Mouse (Mus musculus): ENCODE measurements around the gene Txndc16.

Txndc16 gene

DNA sequence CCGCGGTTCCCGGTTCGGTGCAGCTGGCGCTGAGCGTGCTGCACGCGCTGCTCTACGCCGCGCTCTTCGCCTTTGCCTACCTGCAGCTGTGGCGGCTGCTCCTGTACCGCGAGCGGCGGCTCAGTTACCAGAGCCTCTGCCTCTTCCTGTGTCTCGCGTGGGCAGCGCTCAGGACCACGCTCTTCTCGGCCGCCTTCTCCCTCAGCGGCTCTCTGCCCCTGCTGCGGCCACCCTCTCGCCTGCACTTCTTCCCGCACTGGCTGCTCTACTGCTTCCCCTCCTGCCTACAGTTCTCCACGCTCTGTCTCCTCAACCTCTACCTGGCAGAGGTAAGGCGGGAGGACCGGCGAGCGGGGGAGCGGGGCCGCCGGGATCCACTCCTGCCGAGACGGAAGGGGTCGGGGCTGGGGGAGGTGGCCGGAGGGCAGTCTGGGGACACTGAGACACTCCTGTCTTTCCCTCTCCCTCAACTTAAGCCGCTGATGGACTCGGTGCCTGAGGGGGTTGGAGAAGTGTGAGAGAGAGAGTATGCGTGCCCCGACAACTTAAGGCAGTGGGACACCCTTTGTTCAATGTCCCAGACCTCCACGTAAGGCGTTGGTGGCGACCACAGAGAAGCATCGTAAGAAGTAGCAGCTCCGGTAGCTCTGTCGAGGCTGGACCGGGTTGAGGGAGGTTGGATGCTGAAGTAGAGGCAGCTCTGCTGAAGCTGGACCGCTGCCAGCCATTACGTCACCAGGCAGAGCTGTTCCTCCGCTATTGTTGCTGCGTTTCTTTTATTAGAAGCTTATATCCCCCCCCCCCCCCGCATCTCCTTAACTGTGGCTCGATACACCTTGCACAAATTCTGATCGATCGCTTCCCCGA lies at the start of gene Txndc16:
Gene Txndc16, minus strand, starts transcription at position 239 of the 867 bp plus-strand sequence.
- peak; percentile 96 to 97 for DNase-seq

DNA sequence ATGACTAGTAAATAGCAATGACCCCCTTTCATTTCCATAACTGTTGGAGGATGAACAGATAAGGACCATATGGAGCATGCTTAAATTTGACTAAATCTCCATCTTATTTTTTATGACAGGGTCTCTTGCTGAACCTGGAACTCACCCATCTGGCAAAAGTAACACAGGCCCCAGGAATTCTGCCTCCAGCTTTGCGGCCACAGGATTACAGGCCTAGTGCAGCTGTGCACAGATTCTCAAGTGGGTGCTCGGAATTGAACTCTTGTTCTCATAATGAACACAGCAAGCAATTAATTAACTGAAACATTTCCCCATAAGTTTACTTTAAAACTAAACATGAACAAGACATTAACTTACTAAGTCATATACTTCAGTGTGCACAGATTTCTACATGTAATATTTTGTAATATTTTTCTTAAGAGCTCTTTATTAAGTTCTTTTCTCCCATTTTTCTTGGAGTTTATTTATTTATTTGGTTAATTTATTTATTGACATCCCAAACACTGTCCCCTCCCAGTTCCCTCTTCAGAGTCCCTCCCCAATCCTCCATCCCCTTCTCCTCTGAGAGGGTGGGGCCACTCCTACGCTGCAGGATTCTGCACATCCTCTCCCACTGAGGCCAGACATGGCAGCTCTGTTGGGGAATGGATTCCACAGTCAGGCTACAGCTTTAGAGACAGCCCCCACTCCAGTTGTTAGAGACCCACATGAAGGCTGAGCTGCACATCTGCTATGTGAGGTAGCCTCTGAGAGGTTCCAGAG lies 43.9 kb upstream of the Txndc16 start:
- DNase-seq = no peak

DNA sequence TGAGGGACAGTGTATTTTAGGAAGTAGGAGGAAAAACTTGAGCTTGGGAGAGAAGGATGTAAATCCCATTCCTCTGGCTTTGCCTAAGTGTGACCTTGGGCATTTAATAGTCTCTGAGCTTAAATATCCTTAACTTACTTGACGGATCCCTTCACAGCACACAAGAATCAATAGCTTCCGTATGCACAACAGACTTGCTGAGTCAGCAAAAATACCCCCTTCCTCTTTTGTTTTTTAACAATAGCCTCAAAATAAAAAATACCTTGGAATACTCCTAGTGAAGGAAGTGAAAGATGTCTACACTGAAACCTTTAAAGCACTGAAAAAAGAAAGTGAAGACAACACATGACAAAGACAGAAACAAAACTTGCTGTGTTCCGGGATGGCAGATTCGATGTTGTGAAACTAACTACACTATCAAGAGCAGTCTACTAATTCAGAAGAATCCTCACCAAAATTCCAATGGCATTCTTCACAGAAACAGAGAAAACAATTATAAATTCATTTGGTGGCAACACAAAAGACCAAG lies 31.5 kb upstream of the Txndc16 start:
- DNase-seq = no peak

DNA sequence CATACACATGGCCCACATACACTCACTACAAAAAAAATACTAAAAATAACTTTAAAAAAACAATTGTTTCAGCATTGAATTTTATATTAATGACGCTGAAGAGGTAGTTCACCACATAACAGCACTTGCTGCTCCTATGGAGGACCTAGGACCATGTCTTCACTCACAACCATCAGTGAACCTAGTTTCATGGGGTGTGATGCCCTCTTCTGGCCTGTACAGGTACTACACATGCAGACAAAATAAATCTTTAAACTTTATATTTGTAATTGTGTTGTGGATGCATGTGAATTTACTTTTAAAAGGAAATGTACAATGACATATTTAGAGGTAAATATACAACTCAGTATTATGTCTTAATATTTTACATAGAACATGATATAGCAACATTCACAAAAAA lies 21.5 kb upstream of the Txndc16 start:
- peak; percentile 13 to 23 for DNase-seq

DNA sequence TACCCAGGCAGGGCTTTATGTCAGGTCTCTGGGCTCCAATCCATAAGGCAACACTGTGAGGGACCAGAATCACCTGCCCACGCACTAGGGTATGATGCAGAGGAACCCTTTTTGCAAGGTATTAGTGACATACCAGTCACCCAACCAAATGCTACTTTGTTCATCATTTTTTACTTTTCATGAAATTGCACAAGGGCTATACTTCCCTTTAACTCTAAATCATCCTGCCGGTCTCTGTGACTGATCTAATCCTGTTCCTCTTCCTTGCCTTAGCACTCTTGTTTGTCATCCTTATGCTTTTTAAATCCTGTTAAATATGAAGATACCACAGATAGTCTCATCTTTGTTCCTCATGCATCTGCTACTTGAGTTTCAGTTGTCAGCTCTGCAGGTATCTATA lies 18.9 kb upstream of the Txndc16 start:
- DNase-seq = no peak

DNA sequence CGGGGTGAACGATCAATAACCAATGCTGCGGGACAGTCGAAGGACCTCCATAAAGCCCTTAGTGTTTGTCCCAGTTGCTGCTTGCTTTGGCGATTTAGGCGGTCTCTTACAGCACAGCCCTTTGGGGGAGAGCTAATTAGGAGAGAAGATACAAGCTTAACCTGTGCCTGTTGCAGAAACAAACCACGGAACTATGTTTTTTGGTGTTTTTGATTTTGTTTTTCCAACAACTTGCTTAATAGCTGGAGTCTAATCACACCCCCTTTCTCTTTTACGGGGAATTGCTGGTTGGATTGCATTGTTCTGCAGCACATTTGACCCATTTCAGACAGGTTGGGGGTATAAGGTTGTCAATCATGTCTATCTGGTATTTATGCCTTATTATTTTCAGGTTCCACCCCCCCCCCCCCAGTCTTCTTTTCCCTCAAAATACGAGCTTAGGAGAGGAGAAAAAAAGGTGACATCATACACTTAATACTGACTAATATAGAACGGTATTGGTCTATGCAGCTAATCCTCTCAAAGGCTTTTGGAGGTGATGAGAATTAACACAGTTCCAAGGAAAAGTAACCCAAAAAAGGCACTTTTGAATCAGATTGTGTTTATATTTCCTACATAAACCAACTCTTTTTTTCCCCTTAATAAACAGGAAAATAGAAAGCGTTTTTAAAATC lies 966 bp upstream of the Txndc16 start:
- no peak for DNase-seq

DNA sequence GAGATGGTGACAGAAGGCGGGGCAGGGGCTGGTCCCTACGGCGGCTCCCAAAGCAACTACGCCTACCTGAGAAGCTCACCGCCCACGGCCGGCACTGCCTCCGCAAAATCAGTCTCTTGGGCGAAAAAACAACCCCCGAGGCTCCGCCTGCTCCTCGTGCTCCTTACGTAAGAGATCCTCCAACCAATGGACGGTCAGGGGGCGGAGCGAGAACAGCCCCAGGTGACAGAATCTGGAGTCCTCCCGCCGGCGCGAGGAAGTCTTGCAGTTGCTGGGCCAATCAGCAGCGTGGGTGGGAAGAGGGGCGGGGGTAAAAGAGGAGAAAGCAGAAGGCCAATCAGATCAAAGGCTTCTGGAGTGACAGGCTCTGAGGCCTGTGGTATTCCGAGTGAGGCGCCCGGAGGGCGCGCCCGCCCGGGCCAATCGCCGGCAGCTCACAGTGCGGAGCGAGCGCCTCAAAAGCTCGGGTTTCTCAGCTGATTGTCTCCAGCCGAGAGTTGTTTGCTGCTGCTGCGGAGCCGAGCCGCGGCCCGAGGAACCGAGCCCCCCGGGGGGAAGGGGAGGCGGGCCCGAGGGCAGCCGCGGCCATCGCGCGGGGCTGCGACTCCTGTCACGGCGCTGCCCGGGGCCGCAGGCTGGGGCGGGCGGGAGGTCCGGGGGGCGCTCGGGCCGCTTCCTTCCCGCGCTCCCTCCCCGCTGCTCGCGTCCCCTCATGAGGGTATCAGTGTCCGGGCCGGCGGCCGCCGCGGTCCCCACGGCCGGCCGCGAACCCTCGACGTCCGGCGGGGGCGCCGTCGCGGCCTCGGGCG lies 643 bp downstream of the Txndc16 start, which contains the start of gene Gpr137c:
Gene Gpr137c, plus strand, starts transcription at position 437 of the 809 bp plus-strand sequence.
- DNase-seq = peak; percentile 99

DNA sequence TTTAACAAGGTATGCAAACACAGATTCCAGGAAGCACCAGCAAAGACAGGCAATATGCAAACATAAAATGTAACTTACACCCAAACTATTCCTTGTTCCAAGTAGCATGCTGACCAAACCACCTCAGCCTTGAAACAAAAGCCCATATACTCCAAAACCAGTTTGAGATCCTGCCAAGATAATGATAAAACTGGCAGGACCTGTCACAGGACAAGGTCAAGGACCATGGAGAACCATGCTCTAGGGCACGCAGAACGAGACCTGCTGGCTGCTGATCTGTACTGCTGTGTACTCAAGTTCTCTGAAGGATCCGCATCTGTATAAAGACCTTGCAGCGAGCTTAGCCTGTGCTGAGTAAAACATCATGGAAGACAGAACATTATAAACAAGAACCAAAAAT lies 2.4 kb downstream of the Txndc16 start:
- no peak for DNase-seq

DNA sequence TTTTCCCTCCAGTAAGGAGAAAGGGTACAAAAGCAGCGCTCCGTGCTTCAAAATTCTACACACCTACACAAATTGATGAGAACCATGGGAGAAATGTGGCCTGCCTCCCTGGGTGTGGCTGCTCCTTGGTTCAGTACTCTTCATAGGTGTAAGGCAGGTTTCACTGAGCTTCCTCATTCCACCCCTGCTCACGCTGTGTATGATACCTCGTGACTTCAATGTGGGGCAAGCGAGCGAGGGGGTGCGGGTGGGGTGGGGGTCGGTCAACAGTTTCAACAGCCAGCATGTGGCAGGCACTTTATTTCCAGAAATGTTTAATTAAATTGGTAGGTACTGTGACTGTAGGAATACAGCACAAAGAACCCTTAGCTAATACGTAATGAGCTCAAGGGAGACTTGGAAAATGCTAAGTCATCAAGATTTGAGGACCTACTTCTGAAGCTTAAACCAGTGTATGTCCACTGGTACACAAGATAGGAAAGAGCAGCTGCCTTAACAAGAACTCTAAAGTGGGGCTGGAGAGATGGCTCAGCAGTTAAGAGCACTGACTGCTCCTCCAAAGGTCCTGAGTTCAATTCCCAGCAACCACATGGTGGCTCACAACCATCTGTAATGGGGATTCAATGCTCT lies 3.3 kb downstream of the Txndc16 start:
- no peak for DNase-seq

DNA sequence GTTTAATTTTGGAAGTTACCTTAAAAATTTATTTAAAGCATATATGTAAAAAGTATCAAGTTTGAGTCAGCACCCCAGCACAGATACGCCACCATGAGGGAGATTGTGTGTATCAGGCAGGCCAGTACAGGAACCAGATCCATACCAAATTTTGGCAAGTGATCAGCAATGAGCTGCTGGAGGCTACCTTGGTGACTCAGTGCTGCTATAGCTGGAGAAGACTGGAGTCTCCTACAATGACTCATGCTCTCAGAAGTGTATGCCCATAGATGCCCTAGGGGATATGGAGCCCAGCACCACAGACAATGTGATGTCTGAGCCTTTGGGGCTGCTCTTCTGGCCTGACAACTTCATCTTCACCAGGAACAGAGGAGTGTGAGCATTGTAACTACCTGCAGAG lies 8.7 kb downstream of the Txndc16 start:
- DNase-seq = no peak

DNA sequence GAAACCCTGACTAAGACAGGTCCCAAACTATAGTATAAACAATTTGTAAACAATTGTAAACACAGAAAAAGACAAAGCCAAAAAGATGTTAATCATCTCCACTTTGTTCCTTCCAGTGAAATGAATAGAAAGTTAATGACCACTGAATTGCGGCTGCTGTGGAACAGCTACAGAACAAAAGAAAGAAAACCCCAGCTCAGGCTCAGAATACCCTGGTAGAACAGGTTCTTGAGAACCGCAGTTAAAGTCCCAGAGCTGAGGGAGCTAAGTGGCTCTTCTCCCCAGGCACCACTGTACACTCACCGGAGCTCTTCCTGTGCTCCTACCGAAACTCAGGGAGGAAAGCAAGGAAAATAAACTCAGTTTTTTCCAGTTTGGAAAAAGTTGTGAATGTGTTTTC lies 9.4 kb downstream of the Txndc16 start:
- DNase-seq = no peak

DNA sequence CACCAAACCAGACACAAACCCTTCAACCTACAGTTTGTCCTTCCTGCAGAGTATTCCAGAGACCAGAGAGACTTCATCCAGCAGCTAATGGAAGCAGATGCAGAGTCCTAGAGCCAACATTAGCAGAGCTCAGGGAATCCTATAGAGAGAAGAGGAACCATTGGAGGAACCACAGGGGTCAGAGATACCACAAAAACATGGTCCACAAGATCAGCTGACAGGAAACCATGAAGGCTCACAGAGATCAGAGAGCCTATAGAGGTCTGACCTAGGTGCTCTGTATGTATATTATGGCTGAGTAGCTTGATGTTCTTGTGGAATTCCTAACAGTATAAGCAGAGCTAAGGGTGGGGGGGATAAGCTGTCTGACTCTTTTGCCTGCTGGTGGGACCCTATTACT lies 19.5 kb downstream of the Txndc16 start:
- DNase-seq = no peak

DNA sequence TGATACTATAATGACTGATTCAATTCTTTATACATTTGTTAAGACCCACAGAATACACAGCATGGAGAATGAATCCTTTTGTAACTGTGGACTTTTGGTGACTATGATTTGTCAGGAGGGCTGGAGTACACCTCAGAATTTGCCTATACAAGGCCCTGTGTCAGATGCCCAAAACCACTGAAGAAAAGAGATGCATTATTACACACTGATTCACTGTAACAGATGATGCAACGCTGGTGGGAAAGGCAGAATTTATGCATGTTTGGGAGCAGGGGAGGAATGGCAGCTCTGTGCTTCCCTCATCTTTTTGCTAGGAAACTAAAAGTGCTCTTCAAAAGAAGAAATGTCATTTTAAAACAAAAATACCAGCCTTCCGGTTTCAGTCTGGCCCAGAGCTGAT lies 29.1 kb downstream of the Txndc16 start:
- no peak for DNase-seq

DNA sequence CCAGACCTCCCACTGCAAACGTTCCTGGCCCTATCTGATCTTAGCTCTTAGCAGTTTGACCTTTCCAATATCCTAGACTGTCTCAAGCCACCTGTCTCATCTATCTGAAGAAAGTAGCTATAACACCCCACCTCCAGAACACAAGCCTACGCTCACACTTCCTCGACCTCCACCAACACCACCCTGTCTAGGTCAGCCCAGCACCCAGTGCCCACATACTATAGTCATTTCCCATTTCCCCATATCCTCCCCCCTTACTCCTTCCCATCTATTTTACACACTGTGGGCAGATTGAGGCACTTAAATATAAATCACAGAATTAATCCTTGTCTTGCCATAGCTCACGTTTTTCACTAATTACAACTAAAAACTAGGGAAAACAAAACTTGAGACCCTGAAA lies 38.5 kb downstream of the Txndc16 start:
- DNase-seq = no peak

DNA sequence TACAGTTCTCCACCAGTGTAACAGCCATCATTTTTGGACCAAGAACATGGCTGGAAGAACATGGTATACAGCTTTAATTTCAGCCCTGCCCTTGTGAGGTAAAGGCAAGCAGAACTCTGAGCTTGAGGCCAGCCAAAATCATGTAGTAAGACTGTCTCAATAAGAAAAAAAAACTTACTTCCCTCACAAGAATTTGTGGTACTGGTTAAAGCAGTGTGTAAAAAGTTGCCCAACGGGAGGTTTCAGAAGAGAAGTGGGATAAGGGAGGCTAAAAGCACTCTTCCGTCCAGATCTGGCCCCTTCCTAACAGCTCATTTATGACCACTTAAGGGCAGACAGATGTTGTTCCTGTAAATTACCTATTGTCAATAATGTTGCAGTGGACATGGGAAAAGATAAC lies 40.5 kb downstream of the Txndc16 start:
- DNase-seq = no peak

DNA sequence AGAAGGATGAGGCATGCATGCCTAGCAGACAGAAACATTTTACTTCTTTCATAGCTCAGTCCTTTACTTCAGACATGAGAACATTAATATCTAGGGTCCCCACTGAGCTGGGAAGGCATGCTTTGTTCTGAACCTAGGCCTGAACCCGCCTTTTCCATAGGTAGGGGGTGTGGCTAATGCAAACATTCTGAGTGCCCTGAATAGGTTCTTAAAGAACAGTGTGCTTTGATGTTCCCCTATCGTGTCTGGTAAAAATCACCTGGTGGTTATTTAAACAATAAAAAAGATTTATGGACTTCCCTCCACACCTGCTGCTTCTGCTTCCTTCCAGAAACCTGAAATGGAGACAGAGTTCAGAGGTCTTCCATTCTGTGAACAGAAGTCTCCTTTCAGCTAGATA lies 40.9 kb downstream of the Txndc16 start:
- no peak for DNase-seq

DNA sequence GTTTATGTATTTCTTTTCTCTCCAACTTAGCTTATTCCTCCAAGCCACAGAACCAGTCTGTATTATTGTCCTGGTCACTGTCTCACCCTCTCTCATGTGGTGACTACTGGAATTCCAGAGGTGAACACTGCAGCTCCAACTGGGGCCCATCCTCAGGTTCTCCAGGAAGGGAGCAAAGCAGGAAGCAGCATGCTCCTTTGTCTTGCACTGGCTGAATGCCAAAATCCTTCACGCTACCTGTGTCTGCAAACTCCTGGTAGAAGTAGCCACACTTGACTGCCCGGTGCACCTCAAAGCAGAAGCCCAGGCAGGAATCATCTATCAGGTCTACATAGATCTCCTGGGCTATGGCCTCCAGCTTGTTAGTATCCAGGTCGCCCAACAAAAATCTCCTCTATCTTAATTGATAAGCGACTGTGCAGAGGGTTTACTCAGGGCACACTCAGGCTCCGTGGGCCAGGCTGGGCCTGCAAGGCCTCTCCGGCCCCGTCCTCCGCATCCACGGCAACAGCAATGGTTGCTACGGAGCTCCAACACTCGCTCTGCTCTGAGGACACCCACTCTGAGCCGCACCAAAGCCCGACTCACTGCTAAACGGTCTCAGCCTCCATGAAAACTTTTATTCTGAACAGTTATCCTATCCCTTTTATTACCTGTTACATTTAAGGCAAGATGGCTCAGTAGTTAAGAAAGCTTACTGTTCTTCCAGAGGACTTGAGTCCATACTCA lies 45.0 kb downstream of the Txndc16 start:
- peak; percentile 7 to 13 for DNase-seq

DNA sequence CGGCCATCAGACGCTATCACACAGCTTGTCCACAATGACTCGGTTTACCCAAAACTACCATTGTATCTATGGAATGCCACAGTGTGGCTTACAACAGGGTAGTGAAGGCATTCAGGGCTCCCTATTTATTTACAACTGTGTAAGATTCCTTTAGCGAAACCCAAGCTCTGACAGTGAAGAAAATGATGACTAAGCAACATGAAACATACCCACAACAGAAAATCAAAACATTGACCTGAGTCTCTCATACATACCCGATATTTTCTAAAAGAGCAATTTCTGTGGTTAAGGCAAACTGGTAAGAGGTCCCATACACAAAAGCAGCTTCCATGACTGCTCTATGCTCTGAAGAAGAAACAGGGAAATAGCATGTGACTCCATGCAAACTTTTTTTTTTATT lies 47.9 kb downstream of the Txndc16 start:
- DNase-seq = no peak

DNA sequence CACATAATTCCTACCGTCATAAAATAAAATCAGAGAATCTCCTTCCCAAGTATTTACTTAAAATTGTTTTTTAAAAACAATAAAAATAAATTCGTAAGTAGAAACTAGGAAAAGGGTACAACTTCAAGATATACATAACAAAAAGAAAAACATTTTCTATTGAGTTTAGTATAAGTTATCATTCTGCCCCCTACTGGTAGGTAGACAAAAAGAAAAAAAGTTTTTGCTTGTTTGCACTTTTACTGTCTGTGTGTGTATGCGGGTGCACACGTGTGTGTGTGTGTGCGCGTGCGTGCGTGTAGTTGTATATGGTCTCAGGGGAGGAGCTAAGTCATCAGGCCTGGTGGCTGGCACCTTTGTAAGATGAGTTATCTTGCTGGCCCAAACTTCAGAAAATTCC lies 52.8 kb downstream of the Txndc16 start:
- DNase-seq = no peak

DNA sequence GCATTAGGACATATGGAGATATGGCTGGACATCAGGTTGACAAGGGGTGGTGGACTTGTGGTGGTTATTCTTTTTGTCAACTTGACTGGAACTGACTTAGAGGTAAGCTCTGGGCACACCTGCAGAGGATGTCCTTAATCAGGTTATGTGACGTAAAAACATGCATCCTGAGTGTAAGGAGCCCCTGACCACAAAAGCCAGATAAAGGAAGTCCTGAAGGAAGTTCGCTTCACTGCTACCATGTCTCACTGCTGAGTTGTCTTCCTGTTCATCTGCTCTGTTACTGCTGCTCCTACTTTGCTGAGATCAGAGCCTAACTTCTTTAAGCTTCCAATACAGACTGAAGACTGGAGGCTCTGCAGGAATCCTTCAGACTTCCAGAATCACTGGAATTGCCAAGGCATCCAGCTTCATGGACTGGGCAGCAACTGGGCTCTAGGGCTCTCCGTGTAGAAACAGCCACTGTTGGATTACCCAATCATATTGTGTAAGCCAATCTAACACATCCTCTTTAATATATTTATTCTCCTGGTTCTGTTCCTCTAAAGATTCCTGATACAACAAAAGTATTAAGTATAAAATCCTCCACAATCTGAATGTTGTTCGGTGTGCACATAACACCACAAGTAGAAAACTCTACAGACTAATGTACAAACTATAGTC lies 64.5 kb downstream of the Txndc16 start:
- DNase-seq = no peak

DNA sequence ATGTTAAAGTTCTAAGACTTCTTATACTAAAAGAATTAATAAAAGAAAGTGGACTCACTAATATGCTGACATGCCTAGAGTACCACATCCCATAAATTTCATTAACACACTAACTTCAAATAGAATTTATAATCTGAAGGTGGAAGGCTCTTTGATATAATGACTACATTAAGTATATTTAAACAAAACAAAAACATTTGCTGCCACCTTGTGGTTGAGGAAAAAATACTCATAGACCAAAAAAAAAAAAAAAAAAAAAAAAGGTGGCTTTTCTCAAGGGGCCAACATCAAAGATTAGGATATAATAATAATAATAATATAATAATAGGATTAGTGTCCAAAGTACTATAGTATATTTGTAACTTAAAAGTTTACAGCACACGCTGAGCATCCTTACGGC lies 66.9 kb downstream of the Txndc16 start:
- peak in 1 of 2 experiments; percentile 30 for DNase-seq
